Mouse (Mus musculus): ENCODE data around the gene Bckdhb. TPM values are rescaled to one million over a fixed set of nuclear protein-coding genes. Genes with fewer than 3 reads are reported as not detected.
A peak's percentile ranks its signal among the peaks of the same experiment; 100 is the strongest.

Bckdhb gene
- polyA plus RNA-seq, 1 experiment from 2014 or later = 54.1 TPM

DNA sequence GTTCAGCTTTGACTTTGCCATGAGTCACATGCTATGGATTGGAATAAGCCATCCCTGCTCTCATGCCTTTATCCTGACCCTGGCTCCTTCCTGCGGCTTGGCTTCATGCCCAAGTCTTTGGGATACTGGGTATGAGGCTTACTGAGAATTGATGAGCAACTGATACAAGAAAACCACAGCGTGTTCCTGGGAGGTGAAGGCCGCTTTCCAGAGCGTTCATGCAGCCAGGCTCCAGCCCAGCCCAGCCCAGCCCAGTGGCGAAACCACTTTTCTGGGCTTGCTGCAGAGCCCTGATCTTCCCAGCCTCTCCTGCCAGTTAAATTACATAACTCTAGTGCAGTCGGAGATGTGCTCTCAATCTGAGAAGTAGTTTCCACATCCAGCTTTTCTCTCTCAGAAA, 169.2 kb downstream of the Bckdhb start:
- Histone ChIP-seq H3K4me1 (replicated peaks; ENCODE audit: control insufficient read depth, insufficient read depth, low read length) (no peaks in the 10 kb centered on the region), H3K27me3 (ENCODE audit: control insufficient read depth, insufficient read depth, low read length) (no peaks in the 10 kb centered on the region), H3K9me3 (ENCODE audit: control insufficient read depth, low read length) (no peaks in the 10 kb centered on the region), H3K9ac (ENCODE audit: low read depth, low read length) (no peak overlapping the region), H3K27ac (ENCODE audit: low read depth, low read length) (no peak overlapping the region), H3K36me3 (ENCODE audit: control insufficient read depth, insufficient read depth, low read length) (no peaks in the 10 kb centered on the region), H3K4me3 (ENCODE audit: low read depth, low read length) (no peak overlapping the region), H3K4me2 (replicated peaks; ENCODE audit: low read depth, low read length) (no peak overlapping the region)
- WGBS = 95% methylated on average over 6 of the region's 6 CpGs
- ATAC-seq (ENCODE audit: low FRiP score) (no peak), DNase-seq (ENCODE audit: low spot score) (no peak)

DNA sequence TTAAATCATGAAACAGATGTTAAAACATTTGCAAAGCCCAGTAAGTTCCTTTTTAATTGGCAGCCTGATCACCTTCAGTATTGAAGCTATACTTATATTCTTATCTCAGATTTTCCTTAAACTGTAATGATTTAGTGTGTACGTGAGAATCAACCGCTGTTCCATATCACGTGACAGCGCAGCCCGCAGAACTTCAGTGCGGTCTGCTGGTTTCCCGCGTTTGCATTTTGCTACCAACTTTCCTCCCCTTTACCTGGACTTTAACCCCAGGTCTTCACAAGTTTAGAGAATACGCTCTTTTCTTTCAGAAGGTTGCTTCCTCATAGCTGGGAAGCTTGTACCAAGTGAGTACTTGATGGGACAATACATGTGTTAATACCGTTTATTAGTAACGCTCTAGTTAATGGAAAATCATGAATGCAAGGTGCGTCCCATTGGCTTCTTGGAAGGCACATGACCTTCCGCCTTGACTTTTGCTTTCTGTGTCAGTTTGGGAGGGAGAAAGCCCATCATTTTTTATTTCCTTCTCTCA, 171.6 kb downstream of the Bckdhb start:
- H3K36me3 ChIP-seq (ENCODE audit: control insufficient read depth, insufficient read depth, low read length) = no peaks in the 10 kb centered on the region
- H3K27ac ChIP-seq (ENCODE audit: low read depth, low read length) = no peak overlapping the region
- 93% methylated on average over 13 of the region's 13 CpGs for WGBS
- no peak overlapping the region for H3K4me2 ChIP-seq (replicated peaks; ENCODE audit: low read depth, low read length)
- no peak overlapping the region for H3K9ac ChIP-seq (ENCODE audit: low read depth, low read length)
- DNase-seq (ENCODE audit: low spot score) (no peak), ATAC-seq (ENCODE audit: low FRiP score) (no peak)
- H3K9me3 ChIP-seq (ENCODE audit: control insufficient read depth, low read length) = no peaks in the 10 kb centered on the region
- H3K4me1 ChIP-seq (replicated peaks; ENCODE audit: control insufficient read depth, insufficient read depth, low read length) = no peaks in the 10 kb centered on the region
- no peak overlapping the region for H3K4me3 ChIP-seq (ENCODE audit: low read depth, low read length)
- H3K27me3 ChIP-seq (ENCODE audit: control insufficient read depth, insufficient read depth, low read length) = no peaks in the 10 kb centered on the region

DNA sequence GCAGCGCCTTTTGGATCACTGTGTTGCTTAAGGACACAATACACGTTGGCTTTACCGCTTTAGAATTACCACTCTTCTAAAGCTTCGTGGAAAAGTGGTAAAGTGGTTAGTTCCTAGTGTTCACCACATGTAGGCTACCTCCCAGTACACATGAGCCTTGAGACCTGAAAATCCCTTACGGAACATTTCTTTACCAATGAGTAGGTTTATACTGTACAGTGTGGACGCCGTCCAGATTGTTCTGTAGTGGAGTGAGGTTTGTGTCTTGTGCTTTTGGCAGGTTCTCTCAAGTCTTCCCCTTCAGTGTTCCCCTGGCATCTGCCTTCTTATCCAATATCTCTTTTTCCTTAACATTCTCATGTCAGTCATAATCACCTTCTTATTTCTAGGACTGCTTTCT, 178.4 kb downstream of the Bckdhb start:
- ATAC-seq (ENCODE audit: low FRiP score) = no peak
- 94% methylated on average over 7 of the region's 7 CpGs for whole genome bisulfite sequencing
- Histone ChIP-seq H3K36me3 (ENCODE audit: control insufficient read depth, insufficient read depth, low read length) (no peaks in the 10 kb centered on the region), H3K4me3 (ENCODE audit: low read depth, low read length) (no peak overlapping the region), H3K27me3 (ENCODE audit: control insufficient read depth, insufficient read depth, low read length) (no peaks in the 10 kb centered on the region), H3K9ac (ENCODE audit: low read depth, low read length) (no peak overlapping the region), H3K27ac (ENCODE audit: low read depth, low read length) (no peak overlapping the region), H3K4me1 (replicated peaks; ENCODE audit: control insufficient read depth, insufficient read depth, low read length) (no peaks in the 10 kb centered on the region), H3K9me3 (ENCODE audit: control insufficient read depth, low read length) (no peaks in the 10 kb centered on the region), H3K4me2 (replicated peaks; ENCODE audit: low read depth, low read length) (no peak overlapping the region)
- DNase-seq (ENCODE audit: low spot score) = no peak

DNA sequence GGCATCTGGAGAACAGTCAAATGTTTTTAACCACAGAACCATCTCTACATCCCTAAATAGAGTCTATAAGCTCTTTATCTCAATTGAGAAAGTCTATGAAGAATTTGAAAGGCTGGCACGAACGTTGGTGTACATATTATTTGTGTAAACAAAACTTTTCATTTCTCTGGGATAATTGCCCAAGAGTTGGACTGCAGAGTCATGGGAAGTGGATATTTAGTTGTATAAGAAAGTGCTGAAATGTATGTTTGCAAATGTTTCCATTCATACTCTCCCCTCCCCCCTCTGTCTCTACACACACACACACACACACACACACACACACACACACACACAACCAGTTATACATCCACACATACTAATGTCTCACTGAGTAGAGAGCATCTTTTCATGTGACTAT, 181.5 kb downstream of the Bckdhb start:
- Histone ChIP-seq H3K4me2 (replicated peaks; ENCODE audit: low read depth, low read length) (no peak overlapping the region), H3K9me3 (ENCODE audit: control insufficient read depth, low read length) (no peaks in the 10 kb centered on the region), H3K4me1 (replicated peaks; ENCODE audit: control insufficient read depth, insufficient read depth, low read length) (no peaks in the 10 kb centered on the region; the same call in 1 of the 2 replicates), H3K9ac (ENCODE audit: low read depth, low read length) (no peak overlapping the region), H3K4me3 (ENCODE audit: low read depth, low read length) (no peak overlapping the region), H3K27ac (ENCODE audit: low read depth, low read length) (no peak overlapping the region), H3K36me3 (ENCODE audit: control insufficient read depth, insufficient read depth, low read length) (no peaks in the 10 kb centered on the region), H3K27me3 (ENCODE audit: control insufficient read depth, insufficient read depth, low read length) (no peaks in the 10 kb centered on the region)
- DNase-seq (ENCODE audit: low spot score) = no peak
- 81% methylated on average over 2 of the region's 2 CpGs for WGBS
- no peak for ATAC-seq (ENCODE audit: low FRiP score)

DNA sequence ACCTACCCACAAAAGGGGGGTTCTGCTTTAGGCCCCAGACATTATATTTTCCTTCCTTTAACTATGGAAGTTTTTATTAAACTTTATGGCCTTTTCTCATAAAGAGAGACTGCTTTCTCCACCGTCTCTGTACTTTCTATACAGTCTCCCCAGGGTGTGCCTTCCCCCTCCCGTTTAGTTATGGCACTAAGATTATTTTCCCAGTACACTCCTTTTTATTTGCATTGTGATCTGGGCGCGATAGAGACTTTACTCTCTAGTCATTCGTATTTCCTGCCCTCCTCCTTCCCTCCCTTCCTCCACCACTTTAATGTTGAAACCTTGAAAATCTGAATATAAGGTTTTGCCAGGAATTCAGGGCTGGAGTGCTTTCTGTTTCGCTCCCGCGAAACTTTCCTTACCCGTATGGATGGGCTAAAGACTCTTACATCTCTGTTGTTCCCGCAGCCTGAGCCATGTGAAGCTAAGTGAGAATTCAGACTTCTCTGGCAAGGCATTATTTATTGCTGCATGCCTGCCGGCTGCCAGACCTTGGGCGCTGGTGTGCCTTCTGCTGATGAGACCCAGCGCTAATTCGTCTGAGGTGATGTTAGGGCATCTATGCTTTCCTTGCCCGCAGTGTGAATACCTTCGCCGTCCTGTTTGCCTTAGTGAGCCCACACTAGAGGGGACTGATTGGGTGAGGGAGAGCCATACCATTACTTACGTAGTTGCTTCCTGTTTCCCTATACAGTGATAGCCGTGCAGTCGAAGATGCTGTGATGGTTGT, 182.3 kb downstream of the Bckdhb start:
- Histone ChIP-seq H3K4me1 (replicated peaks; ENCODE audit: control insufficient read depth, insufficient read depth, low read length) (no peaks in the 10 kb centered on the region; the same call in 1 of the 2 replicates), H3K9me3 (ENCODE audit: control insufficient read depth, low read length) (no peaks in the 10 kb centered on the region), H3K9ac (ENCODE audit: low read depth, low read length) (no peak overlapping the region), H3K4me2 (replicated peaks; ENCODE audit: low read depth, low read length) (no peak overlapping the region), H3K36me3 (ENCODE audit: control insufficient read depth, insufficient read depth, low read length) (no peaks in the 10 kb centered on the region), H3K4me3 (ENCODE audit: low read depth, low read length) (no peak overlapping the region), H3K27me3 (ENCODE audit: control insufficient read depth, insufficient read depth, low read length) (no peaks in the 10 kb centered on the region), H3K27ac (ENCODE audit: low read depth, low read length) (no peak overlapping the region)
- ATAC-seq (ENCODE audit: low FRiP score) = no peak
- WGBS = 85% methylated on average over 20 of the region's 20 CpGs
- no peak for DNase-seq (ENCODE audit: low spot score)

DNA sequence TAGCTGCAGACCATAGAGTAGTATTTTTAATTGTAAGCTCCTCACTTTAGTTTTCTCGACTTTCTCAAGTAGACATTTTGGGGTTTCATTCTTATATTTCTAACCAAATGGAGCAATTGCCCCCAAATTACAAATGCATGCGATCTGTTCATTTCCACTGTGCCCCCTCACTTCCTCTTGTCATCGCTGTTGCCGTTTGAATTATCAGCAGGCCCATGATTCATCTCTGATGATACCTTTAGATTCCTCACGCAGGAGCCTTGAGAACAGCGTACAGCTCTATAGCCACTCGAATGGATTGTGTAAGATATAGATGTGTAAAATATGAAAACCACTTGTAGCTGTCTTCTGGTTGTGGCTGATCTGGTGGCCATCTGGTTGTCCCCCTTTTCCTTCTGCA, 183.6 kb downstream of the Bckdhb start:
- Histone ChIP-seq H3K27me3 (ENCODE audit: control insufficient read depth, insufficient read depth, low read length) (no peaks in the 10 kb centered on the region), H3K9me3 (ENCODE audit: control insufficient read depth, low read length) (no peaks in the 10 kb centered on the region), H3K4me2 (replicated peaks; ENCODE audit: low read depth, low read length) (no peak overlapping the region), H3K27ac (ENCODE audit: low read depth, low read length) (no peak overlapping the region), H3K4me1 (replicated peaks; ENCODE audit: control insufficient read depth, insufficient read depth, low read length) (no peaks in the 10 kb centered on the region; the same call in 1 of the 2 replicates), H3K9ac (ENCODE audit: low read depth, low read length) (no peak overlapping the region), H3K4me3 (ENCODE audit: low read depth, low read length) (no peak overlapping the region), H3K36me3 (ENCODE audit: control insufficient read depth, insufficient read depth, low read length) (no peaks in the 10 kb centered on the region)
- DNase-seq (ENCODE audit: low spot score) (no peak), ATAC-seq (ENCODE audit: low FRiP score) (no peak)
- WGBS = 92% methylated on average over 7 of the region's 7 CpGs

DNA sequence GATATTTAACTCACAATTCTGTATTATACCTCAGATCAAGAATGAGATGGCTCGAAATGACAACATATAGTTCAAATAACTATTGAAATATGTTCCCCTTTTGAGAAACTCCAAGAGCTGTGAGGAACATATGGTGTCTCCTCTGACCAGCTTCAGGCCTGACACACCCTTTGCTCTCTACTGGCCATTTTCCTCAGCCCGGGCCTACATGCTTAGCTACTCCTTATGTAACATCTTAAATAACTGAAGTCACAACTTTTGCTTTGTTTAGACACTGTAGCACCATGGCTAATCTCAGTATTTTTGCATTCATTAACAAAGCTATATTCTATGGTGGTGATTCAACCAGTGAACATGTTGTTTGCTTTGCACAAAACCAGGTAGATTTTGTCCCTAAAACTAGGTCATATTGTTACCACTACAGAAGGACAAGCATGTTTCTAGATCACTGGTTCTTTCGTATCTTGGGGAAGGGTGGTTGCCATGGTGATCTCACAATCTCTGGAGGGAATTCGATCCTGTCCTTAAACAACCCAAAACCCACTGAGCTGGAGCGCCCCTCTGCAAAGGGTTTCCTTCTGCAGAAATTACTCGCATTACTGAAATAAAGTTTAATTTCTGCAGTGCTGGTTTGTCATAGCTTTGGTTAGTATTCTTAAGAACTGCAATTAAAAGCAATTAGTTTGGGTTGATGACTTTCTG, 185.0 kb downstream of the Bckdhb start:
- H3K36me3 ChIP-seq (ENCODE audit: control insufficient read depth, insufficient read depth, low read length) = no peaks in the 10 kb centered on the region
- H3K27ac ChIP-seq (ENCODE audit: low read depth, low read length) = no peak overlapping the region
- H3K9ac ChIP-seq (ENCODE audit: low read depth, low read length) = no peak overlapping the region
- H3K9me3 ChIP-seq (ENCODE audit: control insufficient read depth, low read length) = no peaks in the 10 kb centered on the region
- H3K4me1 ChIP-seq (replicated peaks; ENCODE audit: control insufficient read depth, insufficient read depth, low read length) = no peaks in the 10 kb centered on the region; the same call in 1 of the 2 replicates
- H3K27me3 ChIP-seq (ENCODE audit: control insufficient read depth, insufficient read depth, low read length) = no peaks in the 10 kb centered on the region
- ATAC-seq (ENCODE audit: low FRiP score) (peak; percentile 72; the same call in 1 of the 2 replicates), DNase-seq (ENCODE audit: low spot score) (peak; percentile 62)
- WGBS = 38% methylated on average over 6 of the region's 6 CpGs
- no peak overlapping the region for H3K4me3 ChIP-seq (ENCODE audit: low read depth, low read length)
- H3K4me2 ChIP-seq (replicated peaks; ENCODE audit: low read depth, low read length) = no peak overlapping the region

DNA sequence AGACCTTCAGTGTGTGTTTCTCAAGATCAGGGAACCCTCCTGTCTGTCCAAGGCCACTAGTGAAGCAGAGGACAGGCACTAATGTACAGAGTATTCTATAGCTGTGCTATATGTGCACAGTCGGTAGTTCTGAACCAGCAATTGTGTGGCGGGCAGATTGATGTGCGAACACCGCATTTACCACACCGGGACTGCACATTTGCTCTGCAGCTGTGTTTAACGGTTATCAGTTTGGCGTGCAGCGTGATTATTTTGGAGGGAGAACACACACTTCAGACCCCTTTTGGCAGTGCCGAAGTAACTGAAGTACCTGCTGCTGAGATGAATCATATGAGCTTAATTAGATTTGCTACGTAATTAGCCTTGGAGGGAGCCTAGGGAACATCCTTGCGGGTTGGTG, 185.7 kb downstream of the Bckdhb start:
- Histone ChIP-seq H3K4me2 (replicated peaks; ENCODE audit: low read depth, low read length) (no peak overlapping the region), H3K27ac (ENCODE audit: low read depth, low read length) (no peak overlapping the region), H3K9ac (ENCODE audit: low read depth, low read length) (no peak overlapping the region), H3K9me3 (ENCODE audit: control insufficient read depth, low read length) (no peaks in the 10 kb centered on the region), H3K4me1 (replicated peaks; ENCODE audit: control insufficient read depth, insufficient read depth, low read length) (no peaks in the 10 kb centered on the region; the same call in 1 of the 2 replicates), H3K36me3 (ENCODE audit: control insufficient read depth, insufficient read depth, low read length) (no peaks in the 10 kb centered on the region), H3K27me3 (ENCODE audit: control insufficient read depth, insufficient read depth, low read length) (no peaks in the 10 kb centered on the region), H3K4me3 (ENCODE audit: low read depth, low read length) (no peak overlapping the region)
- DNase-seq (ENCODE audit: low spot score) (no peak), ATAC-seq (ENCODE audit: low FRiP score) (no peak)
- 51% methylated on average over 11 of the region's 11 CpGs for WGBS
